ENCODE assay signal across 25 mouse cellular contexts in genomic region chr10:77541864-77542666, GRCm38 (mm10). TPM values are rescaled to one million over a fixed set of nuclear protein-coding genes. Genes with fewer than 3 reads are reported as not detected.
A peak's percentile ranks its signal among the peaks of the same experiment; 100 is the strongest.
DNase-seq lines count a peak whose midpoint lies in the region; ATAC-seq and TF ChIP-seq lines count a peak whose summit lies in the region.
"Had no signal": no experiment of that assay in that cellular context is flagged by ENCODE, and none has a peak within 500 bp of the region (broad histone marks: within the 10 kb centered on the region; RNA-seq: fewer than 3 reads in every experiment).

No protein-coding gene starts in this region.

- ATAC-seq in kidney, embryonic 15.5 days (replicated peaks; ENCODE audit: low FRiP score) = no peak
- 0 out of 2 replicates have a peak, but pooled peaks have one; percentile 27 for ATAC-seq in stomach, postnatal 0 days (ENCODE audit: low FRiP score, low TSS enrichment)
- ATAC-seq: forebrain, embryonic 15.5 days; hindbrain, embryonic 16.5 days; midbrain, embryonic 13.5 days had no signal

- 78% methylated on average over 10 of the region's 10 CpGs for WGBS in kidney, embryonic 15.5 days
- WGBS in stomach, postnatal 0 days = 69% methylated on average over 10 of the region's 10 CpGs

- H3K36me3 ChIP-seq in kidney, embryonic 15.5 days = no peaks in the 10 kb centered on the region
- no peaks in the 10 kb centered on the region for H3K36me3 ChIP-seq in stomach, postnatal 0 days (ENCODE audit: control insufficient read depth, insufficient read depth, low read length)
- H3K36me3 ChIP-seq: embryonic facial prominence, embryonic 12.5 days; forebrain, embryonic 10.5 days; forebrain, embryonic 15.5 days; limb, embryonic 13.5 days; lung, embryonic 15.5 days; midbrain, embryonic 13.5 days; stomach, embryonic 15.5 days had no signal

- H3K4me1 ChIP-seq in kidney, embryonic 15.5 days = no peaks in the 10 kb centered on the region
- H3K4me1 ChIP-seq in bone marrow macrophage, adult 2 months (ENCODE audit: control insufficient read depth, insufficient read depth, low read length) = peaks cover 76% of the 10 kb centered on the region
- H3K4me1 ChIP-seq in stomach, postnatal 0 days (replicated peaks; ENCODE audit: control insufficient read depth, insufficient read depth) = no peaks in the 10 kb centered on the region
- H3K4me1 ChIP-seq: embryonic facial prominence, embryonic 12.5 days; forebrain, embryonic 15.5 days; limb, embryonic 13.5 days; lung, embryonic 15.5 days; midbrain, embryonic 13.5 days; stomach, embryonic 15.5 days had no signal

- H3K9me3 ChIP-seq in kidney, embryonic 15.5 days (replicated peaks) = no peaks in the 10 kb centered on the region
- no peaks in the 10 kb centered on the region for H3K9me3 ChIP-seq in stomach, postnatal 0 days (ENCODE audit: control insufficient read depth, low read length)
- H3K9me3 ChIP-seq: embryonic facial prominence, embryonic 12.5 days; forebrain, embryonic 10.5 days; forebrain, embryonic 15.5 days; limb, embryonic 13.5 days; lung, embryonic 15.5 days; midbrain, embryonic 13.5 days; stomach, embryonic 15.5 days had no signal

- no peaks in the 10 kb centered on the region for H3K27me3 ChIP-seq in kidney, embryonic 15.5 days
- no peaks in the 10 kb centered on the region for H3K27me3 ChIP-seq in stomach, postnatal 0 days (ENCODE audit: control insufficient read depth, insufficient read depth, low read length)
- H3K27me3 ChIP-seq: embryonic facial prominence, embryonic 12.5 days; forebrain, embryonic 15.5 days; limb, embryonic 13.5 days; lung, embryonic 15.5 days; midbrain, embryonic 13.5 days; stomach, embryonic 15.5 days had no signal

- no peak overlapping the region for H3K9ac ChIP-seq in kidney, embryonic 15.5 days
- H3K9ac ChIP-seq in stomach, postnatal 0 days (ENCODE audit: low read length) = no peak overlapping the region
- H3K9ac ChIP-seq: embryonic facial prominence, embryonic 12.5 days; forebrain, embryonic 15.5 days; limb, embryonic 13.5 days; lung, embryonic 15.5 days; midbrain, embryonic 13.5 days; stomach, embryonic 15.5 days had no signal

- H3K4me3 ChIP-seq in kidney, embryonic 15.5 days (replicated peaks) = no peak overlapping the region
- no peak overlapping the region for H3K4me3 ChIP-seq in bone marrow macrophage, adult 2 months (ENCODE audit: insufficient read depth, low read length)
- no peak overlapping the region for H3K4me3 ChIP-seq in stomach, postnatal 0 days (ENCODE audit: low read depth, low read length)
- H3K4me3 ChIP-seq: embryonic facial prominence, embryonic 12.5 days; forebrain, embryonic 10.5 days; forebrain, embryonic 15.5 days; layer of hippocampus, adult 2 months; left cerebral cortex, adult 2 months; limb, embryonic 13.5 days; lung, embryonic 15.5 days; midbrain, embryonic 13.5 days; stomach, embryonic 15.5 days had no signal

- peak; percentile 52 for DNase-seq in kidney, adult 11 months
- peak; percentile 32 to 72 for DNase-seq in kidney, postnatal 25 days
- no peak for DNase-seq in kidney, postnatal 4 days
- no peak for DNase-seq in stomach, postnatal 0 days (ENCODE audit: low spot score)
- no peak for DNase-seq in spleen, postnatal 4 days (ENCODE audit: low spot score in 2 of 2)
- no peak for DNase-seq in frontal cortex, postnatal 10 days (ENCODE audit: low spot score in 2 of 2)
- DNase-seq: adrenal gland, postnatal 10 days; cerebellum, adult 11-12 months; cerebellum, adult 9-11 months; embryo, embryonic 11 days; thymus, adult 18-20 months; thymus, postnatal 25 days had no signal

- no peak for TF ChIP-seq CTCF in bone marrow macrophage, adult 2 months (IDR thresholded peaks at IDR 0.05; ENCODE audit: low read depth, low read length)
- TF ChIP-seq CTCF in stomach, postnatal 0 days (IDR thresholded peaks at IDR 0.05; ENCODE audit: low read depth) = no peak

- H3K27ac ChIP-seq in kidney, embryonic 15.5 days = no peak overlapping the region
- peak overlapping the region; percentile 76; the same call in 1 of the 2 replicates for H3K27ac ChIP-seq in bone marrow macrophage, adult 2 months (ENCODE audit: insufficient read depth, low read depth, low read length)
- H3K27ac ChIP-seq in stomach, postnatal 0 days (replicated peaks) = no peak overlapping the region
- H3K27ac ChIP-seq: embryonic facial prominence, embryonic 12.5 days; forebrain, embryonic 10.5 days; forebrain, embryonic 15.5 days; layer of hippocampus, adult 2 months; left cerebral cortex, adult 2 months; limb, embryonic 13.5 days; lung, embryonic 15.5 days; midbrain, embryonic 13.5 days; stomach, embryonic 15.5 days had no signal

- H3K4me2 ChIP-seq in kidney, embryonic 15.5 days = no peak overlapping the region
- no peak overlapping the region for H3K4me2 ChIP-seq in stomach, postnatal 0 days (replicated peaks; ENCODE audit: low read depth)
- H3K4me2 ChIP-seq: embryonic facial prominence, embryonic 12.5 days; forebrain, embryonic 15.5 days; limb, embryonic 13.5 days; liver, embryonic 11.5 days; lung, embryonic 15.5 days; midbrain, embryonic 13.5 days; stomach, embryonic 15.5 days had no signal

- TF ChIP-seq POLR2A in bone marrow macrophage, adult 2 months (IDR thresholded peaks at IDR 0.05; ENCODE audit: borderline replicate concordance, low read depth, low read length) = no peak

- TF ChIP-seq EP300 in stomach, postnatal 0 days (optimal IDR thresholded peaks at IDR 0.05) = no peak

RNA-seq across cellular contexts. Expression of gene Itgb2, which starts 12.0 kb away (rescaled TPM):
- polyA plus RNA-seq in kidney, embryonic 15.5 days (2015; fragmentation: Nextera tagmentation; extraction: Ambion mirVana) = 2.1 and 2.3 TPM in 2 replicates
- polyA plus RNA-seq in bone marrow macrophage, adult 2 months (2012; ENCODE audit: insufficient read depth, insufficient read length, missing spikeins) = 386 and 401 TPM in 2 replicates
- 1.3 TPM in 2 replicates for polyA plus RNA-seq in stomach, postnatal 0 days (2015; fragmentation: Nextera tagmentation; extraction: Ambion mirVana)

RNA-seq across cellular contexts. Expression of gene Fam207a, which starts 26.5 kb away (rescaled TPM):
- 34.3 and 37.2 TPM in 2 replicates for polyA plus RNA-seq in kidney, embryonic 15.5 days (2015; fragmentation: Nextera tagmentation; extraction: Ambion mirVana)
- 18.8 and 22.8 TPM in 2 replicates for polyA plus RNA-seq in bone marrow macrophage, adult 2 months (2012; ENCODE audit: insufficient read depth, insufficient read length, missing spikeins)
- 25.2 and 28.8 TPM in 2 replicates for polyA plus RNA-seq in stomach, postnatal 0 days (2015; fragmentation: Nextera tagmentation; extraction: Ambion mirVana)

RNA-seq across cellular contexts. Expression of gene Pttg1ip, which starts 39.5 kb away (rescaled TPM):
- polyA plus RNA-seq in kidney, embryonic 15.5 days (2015; fragmentation: Nextera tagmentation; extraction: Ambion mirVana) = 149 and 152 TPM in 2 replicates
- polyA plus RNA-seq in bone marrow macrophage, adult 2 months (2012; ENCODE audit: insufficient read depth, insufficient read length, missing spikeins) = 98.5 and 102 TPM in 2 replicates
- polyA plus RNA-seq in stomach, postnatal 0 days (2015; fragmentation: Nextera tagmentation; extraction: Ambion mirVana) = 278 and 317 TPM in 2 replicates

Comparison
In these comparisons a context has a peak if more than half of its experiments do, and no peak if none do; other contexts are left out.
1. DNase-seq: peak in kidney, adult 11 months (single experiment) and kidney, postnatal 25 days (2 of 2); none in kidney, postnatal 4 days (0 of 2), stomach, postnatal 0 days (single experiment), spleen, postnatal 4 days (0 of 2) and frontal cortex, postnatal 10 days (0 of 2).
2. RNA of gene Itgb2, which starts 12.0 kb away (polyA plus RNA-seq): 386 to 401 TPM in bone marrow macrophage, adult 2 months; 2.1 to 2.3 TPM in kidney, embryonic 15.5 days and 1.3 TPM in stomach, postnatal 0 days; every median in the first group is over 100 times any median in the second.